19 mouse cellular contexts compared by ENCODE assay signal in the genomic region with DNA sequence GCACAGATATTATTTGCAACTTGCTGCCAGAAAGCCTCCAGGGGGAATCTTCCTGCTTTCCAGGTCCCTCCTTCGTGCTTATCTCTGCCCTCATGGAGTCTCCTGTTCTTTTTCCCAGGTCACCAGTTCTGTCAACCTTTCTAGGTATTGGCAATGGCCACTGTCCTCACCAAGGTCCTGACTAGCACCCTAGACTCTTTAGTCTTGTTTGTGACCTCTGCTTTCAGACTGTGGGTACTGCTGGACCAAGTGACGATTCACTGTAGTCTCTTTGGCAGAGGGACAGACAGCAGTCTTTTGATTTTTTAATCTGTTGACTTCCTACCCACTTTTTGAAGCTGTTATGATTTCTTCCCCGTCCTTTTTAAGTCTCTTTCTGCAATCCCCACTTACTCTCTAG. TPM values are rescaled to one million over a fixed set of nuclear protein-coding genes. Genes with fewer than 3 reads are reported as not detected.
DNase-seq lines count a peak whose midpoint lies in the region; ATAC-seq and TF ChIP-seq lines count a peak whose summit lies in the region.
"Had no signal": no experiment of that assay in that cellular context is flagged by ENCODE, and none has a peak within 500 bp of the region (broad histone marks: within the 10 kb centered on the region; RNA-seq: fewer than 3 reads in every experiment).

No protein-coding gene starts in this region.

- 58% methylated on average over 3 of the region's 3 CpGs for WGBS in hindbrain, embryonic 16.5 days
- 49% methylated on average over 3 of the region's 3 CpGs for WGBS in hindbrain, postnatal 0 days
- WGBS in lung, embryonic 16.5 days = 34% methylated on average over 3 of the region's 3 CpGs
- WGBS in stomach, embryonic 14.5 days = 42% methylated on average over 3 of the region's 3 CpGs
- WGBS in cerebellum, adult 2 months = 37% methylated on average over 3 of the region's 3 CpGs

- H3K9me3 ChIP-seq in hindbrain, embryonic 16.5 days (ENCODE audit: control insufficient read depth, low read length) = no peaks in the 10 kb centered on the region
- no peaks in the 10 kb centered on the region for H3K9me3 ChIP-seq in hindbrain, postnatal 0 days (ENCODE audit: low read length)
- no peaks in the 10 kb centered on the region for H3K9me3 ChIP-seq in lung, embryonic 16.5 days (ENCODE audit: control insufficient read depth, low read length)
- H3K9me3 ChIP-seq in stomach, embryonic 14.5 days (ENCODE audit: control insufficient read depth, low read depth, low read length) = no peaks in the 10 kb centered on the region
- H3K9me3 ChIP-seq: embryonic facial prominence, embryonic 12.5 days; hindbrain, embryonic 13.5 days; megakaryocyte, embryonic 14.5 days had no signal

- H3K27me3 ChIP-seq in hindbrain, embryonic 16.5 days (replicated peaks; ENCODE audit: control insufficient read depth, insufficient read depth, low read length) = no peaks in the 10 kb centered on the region
- H3K27me3 ChIP-seq in hindbrain, postnatal 0 days (ENCODE audit: insufficient read depth, low read length) = no peaks in the 10 kb centered on the region
- no peaks in the 10 kb centered on the region for H3K27me3 ChIP-seq in lung, embryonic 16.5 days (ENCODE audit: control insufficient read depth, insufficient read depth, low read depth, low read length)
- no peaks in the 10 kb centered on the region for H3K27me3 ChIP-seq in stomach, embryonic 14.5 days (ENCODE audit: control insufficient read depth, insufficient read depth, low read length)
- no peaks in the 10 kb centered on the region for H3K27me3 ChIP-seq in cerebellum, adult 2 months (ENCODE audit: control insufficient read depth, insufficient read depth, low read length)
- H3K27me3 ChIP-seq: embryonic facial prominence, embryonic 12.5 days; hindbrain, embryonic 13.5 days; megakaryocyte, embryonic 14.5 days had no signal

- no peak for ATAC-seq in hindbrain, embryonic 16.5 days
- ATAC-seq in hindbrain, postnatal 0 days = no peak
- no peak for ATAC-seq in lung, embryonic 16.5 days (ENCODE audit: low read depth)
- no peak for ATAC-seq in stomach, embryonic 14.5 days (ENCODE audit: insufficient number of reproducible peaks, insufficient read depth, low FRiP score, low read depth)
- ATAC-seq: forebrain, embryonic 14.5 days had no signal

- H3K4me2 ChIP-seq in hindbrain, embryonic 16.5 days (ENCODE audit: low read length) = no peak overlapping the region
- no peak overlapping the region for H3K4me2 ChIP-seq in hindbrain, postnatal 0 days (ENCODE audit: low read depth, low read length)
- H3K4me2 ChIP-seq in lung, embryonic 16.5 days (ENCODE audit: low read depth, low read length) = no peak overlapping the region
- no peak overlapping the region for H3K4me2 ChIP-seq in stomach, embryonic 14.5 days (replicated peaks; ENCODE audit: low read depth, low read length)
- H3K4me2 ChIP-seq: embryonic facial prominence, embryonic 12.5 days; hindbrain, embryonic 13.5 days; liver, embryonic 11.5 days had no signal

- peak; percentile 21 for DNase-seq in adrenal gland, postnatal 14 days
- DNase-seq in adrenal gland, adult 8-10 months = no peak
- no peak for DNase-seq in hindbrain, postnatal 0 days (ENCODE audit: low spot score)
- DNase-seq in lung, adult 18-20 months = no peak
- no peak for DNase-seq in cerebellum, adult 2 months
- DNase-seq: cerebellum, postnatal 10 days; right cerebral cortex, adult 18-20 months; thymus, postnatal 36 days had no signal

- peak overlapping the region; percentile 29; the same call in 1 of the 2 replicates for H3K27ac ChIP-seq in hindbrain, embryonic 16.5 days (ENCODE audit: low read depth, low read length)
- no peak overlapping the region for H3K27ac ChIP-seq in hindbrain, postnatal 0 days
- peak overlapping the region; percentile 21; the same call in 1 of the 2 replicates for H3K27ac ChIP-seq in lung, embryonic 16.5 days (ENCODE audit: low read length)
- peak overlapping the region; percentile 10; the same call in 1 of the 2 replicates for H3K27ac ChIP-seq in stomach, embryonic 14.5 days (ENCODE audit: low read length)
- no peak overlapping the region for H3K27ac ChIP-seq in cerebellum, adult 2 months (ENCODE audit: insufficient read depth, low read length)
- H3K27ac ChIP-seq: embryonic facial prominence, embryonic 12.5 days; hindbrain, embryonic 13.5 days; left cerebral cortex, adult 2 months had no signal

- TF ChIP-seq POLR2A in cerebellum, adult 2 months (IDR thresholded peaks at IDR 0.05; ENCODE audit: borderline replicate concordance, insufficient read depth, low read length) = no peak

- TF ChIP-seq CTCF in hindbrain, postnatal 0 days (IDR thresholded peaks at IDR 0.05; ENCODE audit: low read depth) = no peak
- TF ChIP-seq CTCF in cerebellum, adult 2 months (IDR thresholded peaks at IDR 0.05; ENCODE audit: borderline replicate concordance, insufficient read depth, low read depth, low read length) = no peak

- H3K9ac ChIP-seq in hindbrain, embryonic 16.5 days (ENCODE audit: low read depth, low read length) = no peak overlapping the region
- no peak overlapping the region for H3K9ac ChIP-seq in hindbrain, postnatal 0 days (replicated peaks; ENCODE audit: low read length)
- H3K9ac ChIP-seq in lung, embryonic 16.5 days (ENCODE audit: low read length) = no peak overlapping the region
- no peak overlapping the region for H3K9ac ChIP-seq in stomach, embryonic 14.5 days (replicated peaks; ENCODE audit: low read depth, low read length)
- H3K9ac ChIP-seq: embryonic facial prominence, embryonic 12.5 days; hindbrain, embryonic 13.5 days had no signal

- no peaks in the 10 kb centered on the region for H3K4me1 ChIP-seq in hindbrain, embryonic 16.5 days (ENCODE audit: control insufficient read depth, insufficient read depth, low read depth, low read length)
- H3K4me1 ChIP-seq in hindbrain, postnatal 0 days (ENCODE audit: insufficient read depth, low read length) = no peaks in the 10 kb centered on the region
- peaks cover 18% of the 10 kb centered on the region for H3K4me1 ChIP-seq in lung, embryonic 16.5 days (replicated peaks; ENCODE audit: control insufficient read depth, insufficient read depth, low read length)
- H3K4me1 ChIP-seq in stomach, embryonic 14.5 days (ENCODE audit: control insufficient read depth, insufficient read depth, low read length) = peaks cover 14% of the 10 kb centered on the region; the same call in 1 of the 2 replicates
- no peaks in the 10 kb centered on the region for H3K4me1 ChIP-seq in cerebellum, adult 2 months (ENCODE audit: control insufficient read depth, insufficient read depth, low read length)

- no peaks in the 10 kb centered on the region for H3K36me3 ChIP-seq in hindbrain, embryonic 16.5 days (ENCODE audit: control insufficient read depth, insufficient read depth, low read length)
- H3K36me3 ChIP-seq in hindbrain, postnatal 0 days (ENCODE audit: insufficient read depth, low read length) = no peaks in the 10 kb centered on the region
- H3K36me3 ChIP-seq in lung, embryonic 16.5 days (ENCODE audit: control insufficient read depth, insufficient read depth, low read length) = no peaks in the 10 kb centered on the region
- no peaks in the 10 kb centered on the region for H3K36me3 ChIP-seq in stomach, embryonic 14.5 days (ENCODE audit: control insufficient read depth, insufficient read depth, low read length)
- H3K36me3 ChIP-seq: embryonic facial prominence, embryonic 12.5 days; hindbrain, embryonic 13.5 days had no signal

- no peak overlapping the region for H3K4me3 ChIP-seq in hindbrain, embryonic 16.5 days (ENCODE audit: low read length)
- no peak overlapping the region for H3K4me3 ChIP-seq in hindbrain, postnatal 0 days (ENCODE audit: low read length)
- no peak overlapping the region for H3K4me3 ChIP-seq in lung, embryonic 16.5 days (ENCODE audit: low read length)
- no peak overlapping the region for H3K4me3 ChIP-seq in stomach, embryonic 14.5 days (ENCODE audit: low read depth, low read length)
- H3K4me3 ChIP-seq in cerebellum, adult 2 months (replicated peaks; ENCODE audit: insufficient read depth, low read depth, low read length) = no peak overlapping the region
- H3K4me3 ChIP-seq: embryonic facial prominence, embryonic 12.5 days; hindbrain, embryonic 13.5 days; left cerebral cortex, adult 2 months; megakaryocyte, embryonic 14.5 days had no signal

RNA-seq across cellular contexts. Expression of a gene that starts 26.1 kb away (rescaled TPM):
- not detected in 2 replicates for total RNA-seq in adrenal gland, postnatal 14 days (2021)
- total RNA-seq in adrenal gland, adult 8-10 months (2022) = not detected
- polyA plus RNA-seq in hindbrain, embryonic 16.5 days (2015; fragmentation: Nextera tagmentation; extraction: Ambion mirVana) = 0.05 TPM in 1 of 2 replicates, not detected in the other
- not detected in 2 replicates for total RNA-seq in hindbrain, postnatal 0 days (2014; rRNA removed)
- not detected in 2 replicates for polyA plus RNA-seq in hindbrain, postnatal 0 days (2015; fragmentation: Nextera tagmentation; extraction: Ambion mirVana)
- polyA plus RNA-seq in lung, embryonic 16.5 days (2015; fragmentation: Nextera tagmentation; extraction: Ambion mirVana) = 0.14 and 0.20 TPM in 2 replicates
- polyA plus RNA-seq in stomach, embryonic 14.5 days (2014; fragmentation: Nextera tagmentation; extraction: Ambion mirVana) = 0.43 and 0.54 TPM in 2 replicates
- not detected in 2 replicates for polyA plus RNA-seq in cerebellum, adult 2 months (2012; rRNA removed)
- total RNA-seq: gastrocnemius, adult 8-10 months; left cerebral cortex, adult 2 months; neutrophil, adult 5-6 weeks had no signal
- polyA plus RNA-seq: forebrain, embryonic 14.5 days; hindbrain, embryonic 13.5 days had no signal

RNA-seq across cellular contexts. Expression of a gene that starts 39.8 kb away (rescaled TPM):
- 83.0 and 102 TPM in 2 replicates for total RNA-seq in adrenal gland, postnatal 14 days (2021)
- 100 to 1,000 TPM in 2 of 4 experiments, 10 to 100 TPM in 2; 80.0 to 138 (median 105) TPM for total RNA-seq in adrenal gland, adult 8-10 months (2022)
- 14.6 and 15.9 TPM in 2 replicates for polyA plus RNA-seq in hindbrain, embryonic 16.5 days (2015; fragmentation: Nextera tagmentation; extraction: Ambion mirVana)
- 17.8 and 26.8 TPM in 2 replicates for total RNA-seq in hindbrain, postnatal 0 days (2014; rRNA removed)
- polyA plus RNA-seq in hindbrain, postnatal 0 days (2015; fragmentation: Nextera tagmentation; extraction: Ambion mirVana) = 16.3 and 17.2 TPM in 2 replicates
- 46.8 and 50.5 TPM in 2 replicates for polyA plus RNA-seq in lung, embryonic 16.5 days (2015; fragmentation: Nextera tagmentation; extraction: Ambion mirVana)
- polyA plus RNA-seq in stomach, embryonic 14.5 days (2014; fragmentation: Nextera tagmentation; extraction: Ambion mirVana) = 41.9 and 52.1 TPM in 2 replicates
- 8.7 and 9.4 TPM in 2 replicates for polyA plus RNA-seq in cerebellum, adult 2 months (2012; rRNA removed)

Comparison
In these comparisons a context has a peak if more than half of its experiments do, and no peak if none do; other contexts are left out.
1. H3K27ac ChIP-seq: peak in hindbrain, embryonic 16.5 days (single experiment), lung, embryonic 16.5 days (single experiment) and stomach, embryonic 14.5 days (single experiment); none in hindbrain, postnatal 0 days (single experiment) and cerebellum, adult 2 months (single experiment).